Mouse (Mus musculus) embryonic stem cell, embryonic (primary cell): ENCODE measurements around the gene Zcchc2.

Experiments
- CTCF ChIA-PET, 4 experiments: fragments of 300-600 bp in 2 of 4; fragments of 350-600 bp in 2 of 4; sonication (Branson Sonifier 250); formaldehyde crosslinking; loops; one replicate each; lab custom pipeline; 2022; ENCODE audit warnings: inconsistent platforms in 2 of 4; lab: Charles Lee
- POLR2A ChIA-PET, 4 experiments: fragments of 300-600 bp in 2 of 4; fragments of 350-600 bp in 2 of 4; sonication (Branson Sonifier 250); formaldehyde crosslinking; loops; one replicate each; lab custom pipeline; 2022; ENCODE audit warnings: antibody characterized with exemption in 4 of 4, inconsistent platforms in 1 of 4; lab: Charles Lee

The Zcchc2 gene

DNA sequence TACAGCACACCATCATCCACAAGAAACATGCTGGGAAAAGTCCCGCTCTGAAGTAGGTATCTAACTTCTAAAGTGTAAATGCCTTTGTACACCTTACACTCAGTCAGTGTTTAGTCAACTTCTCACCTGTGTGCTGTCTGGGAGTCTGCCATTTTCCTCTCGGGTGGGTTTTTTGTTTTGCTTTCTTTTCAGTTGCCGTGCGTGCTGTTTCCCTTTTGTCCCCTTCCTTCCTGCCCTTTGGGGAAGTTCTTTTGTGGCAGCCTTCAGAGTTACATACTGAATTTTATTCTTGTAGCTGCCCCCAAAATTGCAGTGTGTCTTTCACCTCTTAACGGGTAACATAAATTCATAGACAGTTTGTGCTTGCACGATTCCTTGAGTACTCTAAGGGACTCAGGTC lies 29.6 kb downstream of the Zcchc2 start:
- ChIA-PET CTCF (no interaction called here), POLR2A (no interaction called here)

DNA sequence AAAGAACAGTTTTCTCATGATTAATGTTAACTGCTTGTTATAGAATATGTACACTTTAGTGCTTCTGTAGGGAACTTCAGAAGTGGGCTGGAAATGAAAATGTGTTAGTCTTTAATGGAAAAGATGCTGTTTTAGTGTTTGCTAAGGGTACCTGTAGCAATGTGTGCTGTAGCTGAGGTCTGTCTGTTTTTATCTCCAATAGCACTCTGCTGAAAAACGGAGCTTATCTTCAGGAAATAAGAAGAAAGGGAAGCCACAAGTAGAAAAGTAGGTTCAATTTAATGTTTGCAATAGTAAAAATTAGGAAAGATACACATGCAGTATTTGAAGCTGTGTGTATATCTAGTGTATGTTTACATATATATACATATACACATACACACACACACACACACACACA lies 32.8 kb downstream of the Zcchc2 start:
- POLR2A ChIA-PET: no interaction called here

DNA sequence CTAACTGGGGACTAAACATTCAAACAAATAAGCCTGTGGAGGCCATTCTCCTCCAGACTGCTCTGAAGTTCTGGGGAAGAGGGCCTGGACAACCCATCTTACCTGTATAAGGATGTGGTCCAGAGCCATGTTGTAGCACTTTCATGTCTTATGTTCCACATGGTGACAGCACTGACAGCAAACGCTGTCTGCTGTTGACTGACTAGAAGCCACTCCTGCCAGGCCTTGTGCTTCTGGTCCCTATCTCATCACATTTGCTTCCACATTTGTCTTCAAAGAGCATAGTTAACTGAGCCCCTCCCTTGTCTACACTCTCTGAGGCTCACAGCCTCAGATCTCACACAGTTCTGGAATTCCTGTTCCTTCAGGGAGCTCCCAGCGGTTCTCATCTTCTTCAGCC lies 34.0 kb downstream of the Zcchc2 start:
- POLR2A ChIA-PET: no interaction called here
- CTCF ChIA-PET: no interaction called here

More for the DNA sequence above, 32.8 kb downstream of the Zcchc2 start:
- CTCF ChIA-PET: interaction anchor here in 1 of 4 experiments (0.5 kb wide), 1 partner anchor 74 kb away, joined by 3 read pairs; no protein-coding TSS in a partner anchor

GRCm38 (mm10) chr1:106024778-106025177 lies 34.6 kb downstream of the Zcchc2 start:
- POLR2A ChIA-PET: no interaction called here
- CTCF ChIA-PET: no interaction called here

DNA sequence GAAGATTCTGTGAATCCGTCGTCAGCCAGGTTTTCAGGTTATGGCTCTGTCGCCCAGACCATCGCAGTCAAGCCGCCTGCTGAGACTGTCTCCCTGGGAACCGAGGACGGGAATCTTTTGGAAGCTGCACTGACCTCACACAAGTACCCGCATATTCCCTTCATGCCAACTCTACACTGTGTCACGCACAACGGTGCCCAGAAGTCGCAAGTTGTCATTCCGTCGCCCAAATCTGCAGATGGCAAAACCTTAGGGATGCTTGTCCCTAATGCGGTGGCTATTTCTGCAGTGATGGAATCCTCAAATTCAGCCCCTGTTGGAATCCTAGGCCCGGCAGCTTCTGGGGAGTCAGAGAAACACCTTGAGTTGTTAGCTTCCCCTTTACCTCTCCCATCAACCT lies 39.6 kb downstream of the Zcchc2 start:
- POLR2A ChIA-PET: no interaction called here
- CTCF ChIA-PET: no interaction called here

DNA sequence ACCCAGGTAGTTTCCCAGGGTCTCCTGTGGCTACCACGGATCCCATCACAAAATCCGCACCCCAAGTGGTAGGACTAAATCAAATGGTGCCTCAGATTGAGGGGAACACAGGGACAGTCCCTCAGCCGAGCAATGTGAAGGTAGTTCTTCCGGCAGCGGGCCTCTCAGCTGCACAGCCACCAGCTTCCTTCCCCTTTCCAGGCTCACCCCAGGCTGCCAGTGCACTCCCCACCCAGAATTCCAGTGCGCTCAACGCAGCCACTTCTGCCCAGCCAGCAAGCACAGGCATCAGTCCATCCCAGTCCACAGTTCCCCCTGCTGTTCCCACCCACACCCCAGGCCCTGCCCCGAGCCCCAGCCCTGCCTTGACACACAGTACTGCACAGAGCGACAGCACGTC lies 40.1 kb downstream of the Zcchc2 start:
- POLR2A ChIA-PET: no interaction called here
- CTCF ChIA-PET: no interaction called here

GRCm38 (mm10) chr1:106030886-106031285 lies 40.7 kb downstream of the Zcchc2 start:
- POLR2A ChIA-PET: no interaction called here
- CTCF ChIA-PET: no interaction called here

DNA sequence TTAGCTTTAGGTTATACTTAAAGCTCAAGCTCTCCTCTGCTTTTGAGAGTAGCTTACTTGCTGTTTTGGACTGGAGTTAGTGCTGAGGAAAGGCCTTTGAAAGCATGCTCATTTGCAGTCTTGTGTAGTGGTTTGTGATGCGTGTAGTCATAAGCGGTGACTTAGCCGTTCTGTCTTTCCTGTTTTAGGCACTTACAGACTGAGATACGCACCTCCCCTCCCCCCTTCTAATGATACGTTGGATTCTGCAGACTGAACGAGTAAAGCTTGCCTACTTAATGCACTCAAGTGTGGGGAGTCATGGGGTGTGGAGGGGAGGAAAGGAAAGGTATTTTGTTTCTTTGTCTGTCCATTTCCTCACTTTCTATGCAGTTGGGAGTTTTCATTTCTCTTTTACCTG lies 41.7 kb downstream of the Zcchc2 start:
- POLR2A ChIA-PET: interaction anchor here in 1 of 4 experiments (0.8 kb wide), 1 partner anchor 42 kb away, joined by 3 read pairs; no protein-coding TSS in a partner anchor
- CTCF ChIA-PET: no interaction called here

- ChIA-PET CTCF (no interaction called here), POLR2A (no interaction called here)
These were observed 44.6 kb downstream of the Zcchc2 start for GRCm38 (mm10) chr1:106034776-106035175.

DNA sequence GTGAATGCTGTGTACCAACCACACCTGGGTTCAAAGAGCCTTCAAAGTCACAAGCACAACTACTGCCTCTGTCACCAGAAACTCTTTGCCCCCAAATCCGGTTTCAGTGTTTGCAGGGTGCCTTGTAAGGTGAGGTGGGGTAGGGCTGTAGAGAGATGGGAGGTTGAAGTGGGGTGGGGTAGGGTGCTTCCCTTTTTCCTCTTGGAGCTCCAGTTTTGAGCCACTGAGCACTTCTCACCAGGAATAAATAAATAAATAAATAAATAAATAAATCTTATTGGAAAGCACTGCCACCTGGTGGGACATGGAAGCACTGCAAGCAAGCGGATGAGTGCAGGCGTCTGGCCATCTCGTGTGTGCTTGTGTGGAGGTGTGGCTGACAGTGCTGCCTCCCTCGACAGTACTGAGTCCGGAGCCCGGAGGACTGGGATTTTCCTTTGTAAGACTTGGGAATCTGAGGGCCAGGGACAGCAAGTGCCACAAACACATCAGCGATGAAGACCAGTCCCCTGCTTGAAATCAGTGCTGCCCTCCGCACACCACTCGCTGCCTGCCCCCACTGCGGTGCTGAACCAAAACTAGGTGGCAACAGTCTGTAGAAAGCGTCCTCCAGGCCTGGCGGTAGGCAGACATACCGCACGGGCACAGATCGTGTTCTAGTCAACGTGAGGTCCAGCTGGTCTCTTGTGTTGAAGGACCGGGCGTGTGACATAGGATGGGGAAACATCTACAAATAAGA lies 46.8 kb downstream of the Zcchc2 start:
- POLR2A ChIA-PET: interaction anchor here in 3 of 4 experiments (0.6 to 1.4 kb wide), 6 partner anchors 95 to 723 kb away, joined by 3 to 9 read pairs (median 3); partner anchors contain the start of genes Pign (in 2 of the 3), Relch (in 2 of the 3), Kdsr (in 1 of the 3) and Phlpp1 (in 1 of the 3)
- CTCF ChIA-PET: interaction anchor here in 2 of 4 experiments (0.5 to 1.7 kb wide), 8 partner anchors 9 to 389 kb away, joined by 3 to 8 read pairs (median 4); no protein-coding TSS in a partner anchor

GRCm38 (mm10) chr1:106039326-106039725 lies 49.1 kb downstream of the Zcchc2 start:
- ChIA-PET POLR2A (no interaction called here), CTCF (no interaction called here)

- CTCF ChIA-PET: no interaction called here
- POLR2A ChIA-PET: interaction anchor here in 1 of 4 experiments (0.6 kb wide), 1 partner anchor 32 kb away, joined by 3 read pairs; no protein-coding TSS in a partner anchor
These were observed 50.1 kb downstream of the Zcchc2 start for GRCm38 (mm10) chr1:106040271-106040670.

DNA sequence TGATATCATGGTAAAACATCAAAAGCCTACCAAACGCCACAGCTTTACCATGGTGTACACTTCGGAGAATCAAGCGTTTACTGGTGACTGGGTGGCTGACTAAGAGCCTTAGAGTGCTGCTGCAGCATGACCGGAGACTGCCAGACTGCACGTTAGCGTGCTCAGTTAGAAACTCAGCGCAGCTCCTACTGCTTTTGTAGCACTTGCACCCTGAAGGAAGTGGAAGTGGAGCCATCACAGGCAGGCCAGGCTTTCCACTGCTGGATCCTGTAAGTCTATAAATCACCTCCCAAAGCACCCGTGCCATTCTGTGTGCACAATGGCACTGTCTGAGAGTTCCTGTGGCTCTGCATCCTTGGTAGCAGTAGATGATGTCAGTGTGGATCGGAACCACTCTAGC lies 52.0 kb downstream of the Zcchc2 start:
- POLR2A ChIA-PET: interaction anchor here in 1 of 4 experiments (1.3 kb wide), 1 partner anchor 10 kb away, joined by 4 read pairs; no protein-coding TSS in a partner anchor
- CTCF ChIA-PET: no interaction called here

DNA sequence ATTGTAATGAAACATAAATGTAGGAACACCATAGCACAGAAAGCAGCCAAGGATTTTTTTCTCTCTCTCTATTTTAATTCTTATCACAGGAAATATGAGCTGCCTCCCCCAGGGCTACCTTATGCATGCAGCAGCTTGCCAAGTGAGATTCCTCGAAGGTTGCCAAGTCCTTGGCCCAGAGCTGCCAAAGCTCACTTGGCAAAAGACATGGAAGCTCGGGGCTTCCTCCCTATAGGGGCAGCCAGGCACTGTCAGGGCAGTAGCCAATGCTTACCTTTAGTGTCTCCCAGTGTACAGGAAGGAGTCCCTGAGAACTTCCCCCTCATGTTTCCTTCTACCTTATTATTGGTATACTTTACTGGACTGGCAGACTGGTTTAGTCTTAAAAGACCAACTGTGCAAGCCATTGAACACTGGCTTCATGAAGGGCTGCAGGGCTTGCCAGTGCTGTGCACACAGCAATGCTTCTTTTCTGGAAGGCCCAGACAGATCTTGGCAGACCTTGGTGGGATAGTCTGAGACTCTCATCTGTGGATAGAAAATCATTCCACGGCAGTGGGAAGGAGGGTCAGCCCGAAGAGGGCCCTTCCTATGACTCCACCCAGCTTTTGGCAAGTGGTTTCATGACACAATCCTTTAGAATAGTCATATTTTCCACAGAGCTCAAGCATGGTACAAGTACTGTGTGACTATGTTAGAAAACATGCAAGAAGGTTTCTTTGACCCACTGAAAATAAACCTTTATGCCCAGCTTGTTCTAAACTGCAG lies 53.0 kb downstream of the Zcchc2 start:
- POLR2A ChIA-PET: interaction anchor here in 2 of 4 experiments (0.5 to 1.3 kb wide), 2 partner anchors 9 to 288 kb away, joined by 3 to 4 read pairs; no protein-coding TSS in a partner anchor
- CTCF ChIA-PET: no interaction called here

DNA sequence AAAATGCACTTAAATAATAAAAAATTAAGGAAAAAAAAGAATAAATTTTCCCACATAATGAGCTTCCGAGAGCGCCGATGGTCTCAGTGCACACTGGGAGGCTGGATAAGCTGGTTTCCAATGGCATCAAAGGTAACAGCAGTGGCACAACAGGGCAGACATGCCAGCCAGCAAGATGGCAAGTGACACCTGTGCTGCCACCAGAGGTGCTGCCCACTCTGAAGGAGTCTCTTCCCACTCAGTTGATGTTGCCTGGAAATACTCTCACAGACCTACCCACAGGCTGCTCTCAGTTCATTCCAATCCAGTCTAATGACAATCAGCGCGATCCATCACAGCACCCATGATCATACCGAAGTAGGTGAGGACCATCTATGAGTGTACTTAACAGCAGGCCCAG lies 58.8 kb downstream of the Zcchc2 start:
- ChIA-PET POLR2A (no interaction called here), CTCF (no interaction called here)

DNA sequence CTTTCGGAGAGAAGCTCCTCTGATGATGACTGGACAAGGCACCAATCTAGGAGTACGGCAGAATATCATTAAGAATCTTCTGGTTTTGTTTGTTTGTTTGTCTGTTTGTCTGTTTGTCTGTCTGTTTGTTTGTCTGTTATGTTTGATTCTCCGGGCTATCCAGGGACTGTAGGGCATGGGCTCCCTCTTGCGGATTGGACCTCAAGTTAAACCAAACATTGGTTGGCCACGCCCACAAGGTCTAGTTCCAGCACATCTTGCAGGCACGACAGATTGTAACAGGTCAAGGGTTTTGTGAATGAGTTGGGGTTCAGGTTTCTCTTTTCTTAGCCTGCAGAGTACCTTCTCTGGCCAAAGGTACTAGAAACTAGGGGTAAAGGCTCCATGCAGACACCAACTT lies 64.8 kb downstream of the Zcchc2 start:
- ChIA-PET CTCF (interaction anchor here in 1 of 4 experiments (1.0 kb wide), 1 partner anchor 335 kb away, joined by 3 read pairs; no protein-coding TSS in a partner anchor), POLR2A (interaction anchor here in 1 of 4 experiments (1.0 kb wide), 1 partner anchor 65 kb away, joined by 4 read pairs; the partner anchor contains the start of gene Zcchc2)

GRCm38 (mm10) chr1:106058355-106058754 lies 68.1 kb downstream of the Zcchc2 start:
- POLR2A ChIA-PET: interaction anchor here in 2 of 4 experiments (0.7 to 1.2 kb wide), 2 partner anchors 68 to 113 kb away, joined by 3 read pairs; partner anchors contain the start of genes Phlpp1 (in 1 of the 2) and Zcchc2 (in 1 of the 2)
- CTCF ChIA-PET: no interaction called here

- POLR2A ChIA-PET: interaction anchor here in 1 of 4 experiments (1.2 kb wide), 1 partner anchor 70 kb away, joined by 3 read pairs; the partner anchor contains the start of gene Zcchc2
- CTCF ChIA-PET: no interaction called here
These were observed 69.5 kb downstream of the Zcchc2 start for GRCm38 (mm10) chr1:106059516-106060277.
